Mouse (Mus musculus) embryonic facial prominence, embryonic 14.5 days (tissue): Measurements from ENCODE around the gene Actn4. TPM values are rescaled to one million over a fixed set of nuclear protein-coding genes. Genes with fewer than 3 reads are reported as not detected.

Source experiments
- ATAC-seq: fragments of 200-750 bp; cut with Nextera tagmentation; 2 replicates; pipeline ENCODE4 v1.8.0; 2017; ENCODE audit warnings: low read depth, moderate number of reproducible peaks, moderate TSS enrichment
- DNase-seq: peaks from one replicate; pipeline ENCODE4 v3.0.0-alpha.2; 2015; ENCODE audit warnings: low spot score
- H3K27ac ChIP-seq: fragments of 300-500 bp; sonication (generic); replicated peaks from 2 replicates; pipeline ENCODE4 v1.5.1; 2014; ENCODE audit warnings: low read depth, mild to moderate bottlenecking, low read length, moderate library complexity
- H3K27me3 ChIP-seq: fragments of 300-500 bp; sonication (generic); replicated peaks from 2 replicates; pipeline ENCODE4 v1.6.1; 2014; ENCODE audit warnings: low read length; ENCODE audit not compliant: control insufficient read depth, insufficient read depth
- H3K36me3 ChIP-seq: fragments of 300-500 bp; sonication (generic); 2 replicates; pipeline ENCODE4 v1.6.1; 2014; ENCODE audit warnings: low read length, mixed read lengths; ENCODE audit not compliant: control insufficient read depth, insufficient read depth
- H3K4me1 ChIP-seq: fragments of 300-500 bp; sonication (generic); 2 replicates; pipeline ENCODE4 v1.6.1; 2014; ENCODE audit warnings: antibody characterized with exemption, low read length; ENCODE audit not compliant: control insufficient read depth, insufficient read depth
- H3K4me2 ChIP-seq: fragments of 300-500 bp; sonication (generic); 2 replicates; pipeline ENCODE4 v1.6.1; 2014; ENCODE audit warnings: low read depth, mild to moderate bottlenecking, low read length, moderate library complexity, mixed read lengths
- H3K4me3 ChIP-seq: fragments of 300-500 bp; sonication (generic); 2 replicates; pipeline ENCODE4 v1.5.1; 2014; ENCODE audit warnings: low read depth, mild to moderate bottlenecking, low read length
- H3K9ac ChIP-seq: fragments of 300-500 bp; sonication (generic); 2 replicates; pipeline ENCODE4 v1.6.1; 2014; ENCODE audit warnings: low read depth, mild to moderate bottlenecking, low read length, moderate library complexity, mixed read lengths
- H3K9me3 ChIP-seq: fragments of 300-500 bp; sonication (generic); 2 replicates; pipeline ENCODE4 v1.6.1; 2016; ENCODE audit warnings: low read length; ENCODE audit not compliant: control insufficient read depth
- WGBS: fragments of 180-500 bp; shearing (Covaris S2); extraction: QIAGEN DNeasy Blood & Tissue Kit; methylation state at CpG from one replicate; pipeline ENCODE4 v1.1.7; 2014; 5-methylcytosine and 5-hydroxymethylcytosine counted together
- polyA plus RNA-seq: library from polyadenylated mRNA; unstranded; fragments of >200 nt; fragmentation: Nextera tagmentation; extraction: Ambion mirVana; gene quantifications from 2 replicates; pipeline ENCODE4 v1.2.1, GENCODE M21; 2014

Gene Actn4
- polyA plus RNA-seq, 1 experiment from 2014 or later = 256 TPM

DNA sequence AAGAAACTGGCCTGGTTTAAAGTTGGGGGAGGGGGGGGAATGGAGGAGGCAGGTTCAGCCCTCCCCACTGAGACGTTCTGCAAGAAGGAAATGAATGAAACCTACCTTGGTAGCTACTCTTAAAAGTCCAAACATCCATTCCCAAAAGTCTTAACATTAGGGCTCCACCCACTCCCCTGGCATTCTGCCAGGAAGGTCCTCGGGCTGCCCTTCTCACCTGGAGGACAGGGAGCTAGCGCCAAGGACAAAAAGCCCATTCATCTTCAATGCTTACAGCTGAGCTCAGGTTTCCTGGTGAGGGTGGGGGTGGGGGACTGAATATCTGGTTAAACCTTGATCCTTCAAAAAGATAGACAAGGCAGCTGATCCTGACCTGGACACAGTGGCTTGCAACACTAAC lies 32.8 kb downstream of the Actn4 start:
- ATAC-seq (no peak), DNase-seq (no peak)
- H3K9me3 ChIP-seq = no peaks in the 10 kb centered on the region
- H3K4me2 ChIP-seq = no peak overlapping the region
- no peaks in the 10 kb centered on the region for H3K36me3 ChIP-seq
- H3K9ac ChIP-seq = no peak overlapping the region
- no peak overlapping the region for H3K4me3 ChIP-seq
- H3K27ac ChIP-seq = no peak overlapping the region
- no peaks in the 10 kb centered on the region for H3K27me3 ChIP-seq
- peaks cover 46% of the 10 kb centered on the region for H3K4me1 ChIP-seq
- 33% methylated on average over 3 of the region's 3 CpGs for WGBS

GRCm38 (mm10) chr7:28926172-28926571 lies 36.0 kb downstream of the Actn4 start:
- H3K9ac ChIP-seq = no peak overlapping the region
- 71% methylated on average over 2 of the region's 2 CpGs for WGBS

GRCm38 (mm10) chr7:28925317-28925716 lies 36.8 kb downstream of the Actn4 start:
- no peaks in the 10 kb centered on the region for H3K9me3 ChIP-seq
- 21% methylated on average over 9 of the region's 9 CpGs for WGBS
- H3K36me3 ChIP-seq = peaks cover 4% of the 10 kb centered on the region; the same call in 1 of the 2 replicates
- ATAC-seq (peak; percentile 72), DNase-seq (peak; percentile 82)
- H3K27me3 ChIP-seq = no peaks in the 10 kb centered on the region
- H3K4me3 ChIP-seq = no peak overlapping the region
- H3K27ac ChIP-seq = peak overlapping the region; percentile 81
- no peak overlapping the region for H3K4me2 ChIP-seq
- peak overlapping the region; percentile 35 for H3K9ac ChIP-seq
- H3K4me1 ChIP-seq = peaks cover 51% of the 10 kb centered on the region

More at GRCm38 (mm10) chr7:28926172-28926571, 36.0 kb downstream of the Actn4 start:
- no peaks in the 10 kb centered on the region for H3K9me3 ChIP-seq
- peaks cover 2% of the 10 kb centered on the region; the same call in 1 of the 2 replicates for H3K36me3 ChIP-seq
- H3K4me3 ChIP-seq = no peak overlapping the region
- H3K4me2 ChIP-seq = no peak overlapping the region
- DNase-seq = no peak
- ATAC-seq = no peak
- H3K27me3 ChIP-seq = no peaks in the 10 kb centered on the region
- peaks cover 53% of the 10 kb centered on the region for H3K4me1 ChIP-seq
- H3K27ac ChIP-seq = peak overlapping the region; percentile 46

DNA sequence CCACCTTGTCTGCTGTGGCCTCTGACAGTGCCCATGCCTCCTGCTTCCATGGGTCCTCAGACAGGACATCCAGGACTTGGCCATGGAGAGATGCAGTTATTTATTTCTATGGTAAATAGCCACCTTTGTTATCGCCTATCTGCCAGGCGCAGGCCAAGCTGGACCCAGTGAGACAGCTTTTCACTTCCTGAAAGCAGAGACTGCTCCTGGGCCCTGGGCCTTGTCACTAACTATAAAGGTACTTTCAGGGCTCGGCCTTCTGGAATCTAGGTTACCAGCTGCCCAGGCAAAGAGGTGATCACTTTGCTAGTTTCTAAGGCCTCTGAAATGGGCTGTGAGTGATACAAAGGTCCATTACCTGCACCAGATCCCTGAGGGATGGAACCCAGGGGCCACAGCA lies 37.3 kb downstream of the Actn4 start:
- Histone ChIP-seq H3K9me3 (no peaks in the 10 kb centered on the region), H3K27me3 (no peaks in the 10 kb centered on the region), H3K9ac (peak overlapping the region; percentile 35), H3K27ac (peak overlapping the region; percentile 81), H3K4me3 (no peak overlapping the region), H3K4me2 (no peak overlapping the region), H3K36me3 (peaks cover 4% of the 10 kb centered on the region; the same call in 1 of the 2 replicates), H3K4me1 (peaks cover 51% of the 10 kb centered on the region)
- ATAC-seq = no peak
- 68% methylated on average over 3 of the region's 3 CpGs for WGBS
- DNase-seq = no peak

DNA sequence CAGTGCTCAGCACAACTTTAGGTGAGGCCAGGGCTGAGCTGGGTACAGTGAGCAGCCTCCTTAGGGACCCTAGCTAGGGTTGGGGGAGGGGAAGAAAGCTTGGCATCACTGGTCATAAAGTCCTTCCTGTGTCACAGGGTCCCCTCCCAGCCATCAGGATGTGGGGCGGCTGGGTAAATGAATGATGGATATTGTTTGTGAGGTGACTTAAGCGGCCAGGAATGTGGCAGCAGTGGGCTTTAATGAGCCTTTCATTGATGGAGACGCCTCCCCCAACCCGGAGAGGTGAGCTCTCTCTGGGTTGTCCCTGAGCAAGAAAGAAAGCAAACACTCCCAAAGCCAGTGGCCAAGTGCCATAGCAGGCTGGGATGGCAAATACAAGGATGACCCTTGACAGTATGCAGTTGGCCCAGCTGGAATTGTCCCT lies 38.3 kb downstream of the Actn4 start:
- WGBS = 11% methylated on average over 4 of the region's 4 CpGs
- no peak; the same call in 1 of the 2 replicates for ATAC-seq
- peak overlapping the region; percentile 81 for H3K27ac ChIP-seq
- no peak overlapping the region for H3K9ac ChIP-seq
- peaks cover 52% of the 10 kb centered on the region for H3K4me1 ChIP-seq
- DNase-seq = peak; percentile 75
- peaks cover 7% of the 10 kb centered on the region for H3K36me3 ChIP-seq
- H3K4me3 ChIP-seq = no peak overlapping the region
- H3K27me3 ChIP-seq = no peaks in the 10 kb centered on the region
- no peaks in the 10 kb centered on the region for H3K9me3 ChIP-seq
- H3K4me2 ChIP-seq = peak overlapping the region; percentile 8; the same call in 1 of the 2 replicates

DNA sequence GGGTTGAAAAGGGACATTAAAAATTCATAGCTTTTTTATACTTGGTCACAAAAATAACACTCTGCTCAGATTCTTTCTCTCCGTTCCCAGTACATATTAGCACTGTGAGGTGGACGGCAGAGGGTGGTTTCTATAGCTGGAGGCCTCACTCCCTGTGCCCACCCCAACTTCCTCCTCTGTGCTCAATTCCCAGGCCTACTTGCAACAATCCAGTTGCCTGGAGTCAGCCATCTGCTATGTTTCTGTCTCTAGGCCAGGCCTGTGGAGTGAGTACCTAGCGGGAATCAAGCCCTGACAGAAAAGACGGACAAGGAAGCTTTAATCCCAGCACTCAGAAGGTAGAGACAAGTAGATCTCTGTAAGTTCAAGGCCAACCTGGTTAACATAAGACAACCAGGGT lies 39.5 kb downstream of the Actn4 start:
- no peak overlapping the region for H3K4me2 ChIP-seq
- no peaks in the 10 kb centered on the region for H3K9me3 ChIP-seq
- no peak for ATAC-seq
- no peak for DNase-seq
- no peak overlapping the region for H3K9ac ChIP-seq
- 57% methylated on average over 4 of the region's 4 CpGs for WGBS
- no peak overlapping the region for H3K4me3 ChIP-seq
- no peaks in the 10 kb centered on the region for H3K27me3 ChIP-seq
- peak overlapping the region; percentile 46; the same call in 1 of the 2 replicates for H3K27ac ChIP-seq
- H3K4me1 ChIP-seq = peaks cover 62% of the 10 kb centered on the region
- peaks cover 18% of the 10 kb centered on the region for H3K36me3 ChIP-seq

GRCm38 (mm10) chr7:28921722-28922465 lies 40.2 kb downstream of the Actn4 start:
- H3K27ac ChIP-seq = no peak overlapping the region; the same call in 1 of the 2 replicates
- WGBS = 87% methylated on average over 8 of the region's 8 CpGs

GRCm38 (mm10) chr7:28921178-28921577 lies 41.0 kb downstream of the Actn4 start:
- Histone ChIP-seq H3K4me1 (peaks cover 70% of the 10 kb centered on the region), H3K27ac (no peak overlapping the region), H3K36me3 (peaks cover 33% of the 10 kb centered on the region), H3K4me2 (no peak overlapping the region), H3K9ac (no peak overlapping the region), H3K4me3 (no peak overlapping the region), H3K27me3 (no peaks in the 10 kb centered on the region), H3K9me3 (no peaks in the 10 kb centered on the region)
- no peak for ATAC-seq
- 91% methylated on average over 3 of the region's 3 CpGs for WGBS
- DNase-seq = no peak

More at GRCm38 (mm10) chr7:28921722-28922465, 40.2 kb downstream of the Actn4 start:
- no peak overlapping the region for H3K4me2 ChIP-seq
- H3K4me1 ChIP-seq = peaks cover 69% of the 10 kb centered on the region
- H3K9me3 ChIP-seq = no peaks in the 10 kb centered on the region
- no peak overlapping the region for H3K9ac ChIP-seq
- H3K4me3 ChIP-seq = no peak overlapping the region
- peaks cover 26% of the 10 kb centered on the region for H3K36me3 ChIP-seq
- no peaks in the 10 kb centered on the region for H3K27me3 ChIP-seq
- no peak for ATAC-seq
- no peak for DNase-seq
